Mouse (Mus musculus) neural tube, embryonic 11.5 days (tissue): ENCODE data around the gene Hectd4. TPM values are rescaled to one million over a fixed set of nuclear protein-coding genes. Genes with fewer than 3 reads are reported as not detected.

Experiments used
- ATAC-seq: fragments of 200-750 bp; cut with Nextera tagmentation; 2 replicates; pipeline ENCODE4 v1.8.0; 2017; ENCODE audit warnings: moderate number of reproducible peaks, mild to moderate bottlenecking, moderate TSS enrichment, moderate library complexity; ENCODE audit not compliant: insufficient read depth, low FRiP score, low TSS enrichment
- DNase-seq: peaks from one replicate; pipeline ENCODE4 v3.0.0-alpha.2; 2015; ENCODE audit warnings: low spot score
- H3K27ac ChIP-seq: fragments of 300-500 bp; sonication (generic); 2 replicates; pipeline ENCODE4 v1.5.1; 2014; ENCODE audit warnings: low read depth, mild to moderate bottlenecking, low read length
- H3K27me3 ChIP-seq: fragments of 300-500 bp; sonication (generic); 2 replicates; pipeline ENCODE4 v1.6.1; 2014; ENCODE audit warnings: mild to moderate bottlenecking, low read length, mixed read lengths; ENCODE audit not compliant: control insufficient read depth, insufficient read depth
- H3K36me3 ChIP-seq: fragments of 300-500 bp; sonication (generic); 2 replicates; pipeline ENCODE4 v1.6.1; 2014; ENCODE audit warnings: mild to moderate bottlenecking, low read length, moderate library complexity, mixed read lengths; ENCODE audit not compliant: control insufficient read depth, insufficient read depth
- H3K4me1 ChIP-seq: fragments of 300-500 bp; sonication (generic); 2 replicates; pipeline ENCODE4 v1.6.1; 2014; ENCODE audit warnings: low read length, mixed read lengths; ENCODE audit not compliant: control insufficient read depth, insufficient read depth
- H3K4me2 ChIP-seq: fragments of 300-500 bp; sonication (generic); 2 replicates; pipeline ENCODE4 v1.6.1; 2014; ENCODE audit warnings: low read depth, mild to moderate bottlenecking, moderate library complexity
- H3K4me3 ChIP-seq: fragments of 300-500 bp; sonication (generic); 2 replicates; pipeline ENCODE4 v1.5.1; 2014; ENCODE audit warnings: low read depth, low read length
- H3K9ac ChIP-seq: fragments of 300-500 bp; sonication (generic); 2 replicates; pipeline ENCODE4 v1.6.1; 2014; ENCODE audit warnings: mild to moderate bottlenecking, low read length
- H3K9me3 ChIP-seq: fragments of 300-500 bp; sonication (generic); 2 replicates; pipeline ENCODE4 v1.6.1; 2016; ENCODE audit warnings: low read length; ENCODE audit not compliant: control insufficient read depth
- WGBS: fragments of 180-500 bp; shearing (Covaris S2); extraction: QIAGEN DNeasy Blood & Tissue Kit; methylation state at CpG from one replicate; pipeline ENCODE4 v1.1.7; 2014; 5-methylcytosine and 5-hydroxymethylcytosine counted together
- polyA plus RNA-seq: library from polyadenylated mRNA; unstranded; fragments of >200 nt; fragmentation: Nextera tagmentation; extraction: Ambion mirVana; gene quantifications from 2 replicates; pipeline ENCODE4 v1.2.1, GENCODE M21; 2014

Gene Hectd4
- polyA plus RNA-seq, 1 experiment from 2014 or later, result 11.7 TPM

- DNase-seq (no peak), ATAC-seq (no peak)
- H3K27ac ChIP-seq, result no peak overlapping the region
- no peak overlapping the region for H3K4me3 ChIP-seq
- no peaks in the 10 kb centered on the region; the same call in 1 of the 2 replicates for H3K36me3 ChIP-seq
- peaks cover 6% of the 10 kb centered on the region; the same call in 1 of the 2 replicates for H3K4me1 ChIP-seq
- no peaks in the 10 kb centered on the region for H3K9me3 ChIP-seq
- H3K9ac ChIP-seq, result no peak overlapping the region
- no peaks in the 10 kb centered on the region for H3K27me3 ChIP-seq
- no peak overlapping the region for H3K4me2 ChIP-seq
- 91% methylated on average over 5 of the region's 5 CpGs for WGBS
Observed at GRCm38 (mm10) chr5:121400849-121401248, 180.8 kb downstream of the Hectd4 start.

GRCm38 (mm10) chr5:121407856-121408255, 187.8 kb downstream of the Hectd4 start:
- no peak for ATAC-seq
- Histone ChIP-seq H3K36me3 (peaks cover 8% of the 10 kb centered on the region), H3K9ac (no peak overlapping the region)

GRCm38 (mm10) chr5:121410975-121411374, 191.0 kb downstream of the Hectd4 start:
- DNase-seq (no peak), ATAC-seq (no peak)
- no peak overlapping the region for H3K4me2 ChIP-seq
- no peak overlapping the region for H3K4me3 ChIP-seq
- peaks cover 21% of the 10 kb centered on the region for H3K36me3 ChIP-seq
- H3K27ac ChIP-seq, result no peak overlapping the region
- H3K27me3 ChIP-seq, result no peaks in the 10 kb centered on the region
- H3K4me1 ChIP-seq, result no peaks in the 10 kb centered on the region
- H3K9ac ChIP-seq, result no peak overlapping the region
- H3K9me3 ChIP-seq, result no peaks in the 10 kb centered on the region
- WGBS, result 96% methylated on average over 4 of the region's 4 CpGs

More at GRCm38 (mm10) chr5:121407856-121408255, 187.8 kb downstream of the Hectd4 start:
- WGBS, result 93% methylated on average over 8 of the region's 8 CpGs
- no peak overlapping the region for H3K27ac ChIP-seq
- H3K9me3 ChIP-seq, result no peaks in the 10 kb centered on the region
- H3K27me3 ChIP-seq, result no peaks in the 10 kb centered on the region
- DNase-seq, result no peak
- H3K4me2 ChIP-seq, result no peak overlapping the region
- H3K4me1 ChIP-seq, result no peaks in the 10 kb centered on the region
- no peak overlapping the region for H3K4me3 ChIP-seq

Other genes starting within 250 kb of the Hectd4 start
- 0.99 and 1.5 TPM in 2 replicates for gene Rph3a, start 210.1 kb upstream of the Hectd4 start, polyA plus RNA-seq
- gene Ptpn11, start 28.8 kb upstream of the Hectd4 start, polyA plus RNA-seq, result 23.3 and 26.4 TPM in 2 replicates
- 598 and 627 TPM in 2 replicates for gene Rpl6, start 15.7 kb upstream of the Hectd4 start, polyA plus RNA-seq
- gene Trafd1, start 165.4 kb downstream of the Hectd4 start, polyA plus RNA-seq, result 86.9 and 94.6 TPM in 2 replicates
- 48.1 and 57.0 TPM in 2 replicates for gene Naa25, start 177.7 kb downstream of the Hectd4 start, polyA plus RNA-seq
- 1.1 and 1.8 TPM in 2 replicates for gene Tmem116, start 231.7 kb downstream of the Hectd4 start, polyA plus RNA-seq
- 119 and 135 TPM in 2 replicates for gene Erp29, start 232.3 kb downstream of the Hectd4 start, polyA plus RNA-seq